Mouse (Mus musculus) erythroblast, embryonic 14.5 days (primary cell): Measurements from ENCODE around the gene Rasl11a.

Source experiments
- GATA1 ChIP-seq: IDR thresholded peaks from 2 replicates; pipeline ENCODE4 v1.6.1; 2012; ENCODE audit warnings: low read length, inconsistent platforms, mixed read lengths
- TAL1 ChIP-seq: IDR thresholded peaks from 3 replicates; pipeline ENCODE4 v1.6.1; 2012; ENCODE audit warnings: low read length, inconsistent platforms, mixed read lengths

DNA sequence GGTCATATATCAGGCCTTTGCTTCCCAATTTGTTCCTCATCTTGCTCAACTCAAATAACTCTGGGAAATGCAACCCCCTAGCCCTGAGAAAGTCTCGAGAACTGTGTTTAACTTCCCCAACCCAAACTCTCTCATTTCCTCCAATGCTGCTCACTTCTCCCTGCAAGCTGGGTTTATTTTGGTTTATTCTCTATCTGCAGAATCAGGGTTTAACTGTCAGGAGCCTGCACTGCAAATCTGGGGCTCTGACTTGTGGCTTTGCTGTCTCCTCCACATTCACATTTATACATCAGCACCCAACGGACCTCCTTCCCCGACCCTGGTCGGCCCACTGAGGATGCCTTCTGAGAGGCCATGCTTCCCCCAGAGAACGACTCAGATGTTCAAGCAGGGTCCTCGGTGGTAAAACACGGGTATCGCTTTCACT lies 38.9 kb upstream of the Rasl11a start:
- TF ChIP-seq GATA1 (no peak), TAL1 (no peak)
